Mouse (Mus musculus) kidney, postnatal 0 days (tissue): ENCODE data around the gene Calr3. TPM values are rescaled to one million over a fixed set of nuclear protein-coding genes. Genes with fewer than 3 reads are reported as not detected.
A peak's percentile ranks its signal among the peaks of the same experiment; 100 is the strongest.

Experiments used
- ATAC-seq: fragments of 200-750 bp; cut with Nextera tagmentation; replicated peaks from 2 replicates; pipeline ENCODE4 v1.8.0; 2017; ENCODE audit warnings: low read depth, moderate number of reproducible peaks, moderate TSS enrichment, moderate library complexity; ENCODE audit not compliant: low FRiP score
- DNase-seq: peaks from one replicate; pipeline ENCODE4 v3.0.0-alpha.2; 2016; ENCODE audit warnings: low spot score
- H3K27ac ChIP-seq: fragments of 300-500 bp; sonication (generic); 2 replicates; pipeline ENCODE4 v1.5.1; 2014; ENCODE audit warnings: mild to moderate bottlenecking
- H3K27me3 ChIP-seq: fragments of 300-500 bp; sonication (generic); 2 replicates; pipeline ENCODE4 v1.6.1; 2014; ENCODE audit warnings: low read length, mixed read lengths; ENCODE audit not compliant: insufficient read depth
- H3K36me3 ChIP-seq: fragments of 300-500 bp; sonication (generic); 2 replicates; pipeline ENCODE4 v1.6.1; 2014; ENCODE audit warnings: low read length, mixed read lengths; ENCODE audit not compliant: insufficient read depth
- H3K4me1 ChIP-seq: fragments of 300-500 bp; sonication (generic); replicated peaks from 2 replicates; pipeline ENCODE4 v1.6.1; 2014; ENCODE audit warnings: antibody characterized with exemption, low read length, mixed read lengths; ENCODE audit not compliant: insufficient read depth
- H3K4me2 ChIP-seq: fragments of 300-500 bp; sonication (generic); 2 replicates; pipeline ENCODE4 v1.6.1; 2014; ENCODE audit warnings: mild to moderate bottlenecking, low read length, moderate library complexity, mixed read lengths
- H3K4me3 ChIP-seq: fragments of 300-500 bp; sonication (generic); replicated peaks from 2 replicates; pipeline ENCODE4 v1.5.1; 2014; ENCODE audit warnings: low read depth, low read length
- H3K9ac ChIP-seq: fragments of 300-500 bp; sonication (generic); 2 replicates; pipeline ENCODE4 v1.6.1; 2014; ENCODE audit warnings: low read depth, low read length
- H3K9me3 ChIP-seq: fragments of 300-500 bp; sonication (generic); replicated peaks from 2 replicates; pipeline ENCODE4 v1.6.1; 2016; ENCODE audit warnings: low read length, inconsistent platforms, mixed read lengths
- CTCF ChIP-seq: IDR thresholded peaks from 2 replicates; pipeline ENCODE4 v1.5.1; 2016; ENCODE audit warnings: antibody characterized with exemption, low read depth, mild to moderate bottlenecking, moderate library complexity
- WGBS: fragments of 180-500 bp; shearing (Covaris S2); extraction: QIAGEN DNeasy Blood & Tissue Kit; methylation state at CpG from one replicate; pipeline ENCODE4 v1.1.7; 2014; 5-methylcytosine and 5-hydroxymethylcytosine counted together
- polyA plus RNA-seq: library from polyadenylated mRNA; unstranded; fragments of >200 nt; fragmentation: Nextera tagmentation; extraction: Ambion mirVana; gene quantifications from 2 replicates; pipeline ENCODE4 v1.2.1, GENCODE M21; 2015

The Calr3 gene
- polyA plus RNA-seq, 1 experiment from 2014 or later = 2.2 TPM

DNA sequence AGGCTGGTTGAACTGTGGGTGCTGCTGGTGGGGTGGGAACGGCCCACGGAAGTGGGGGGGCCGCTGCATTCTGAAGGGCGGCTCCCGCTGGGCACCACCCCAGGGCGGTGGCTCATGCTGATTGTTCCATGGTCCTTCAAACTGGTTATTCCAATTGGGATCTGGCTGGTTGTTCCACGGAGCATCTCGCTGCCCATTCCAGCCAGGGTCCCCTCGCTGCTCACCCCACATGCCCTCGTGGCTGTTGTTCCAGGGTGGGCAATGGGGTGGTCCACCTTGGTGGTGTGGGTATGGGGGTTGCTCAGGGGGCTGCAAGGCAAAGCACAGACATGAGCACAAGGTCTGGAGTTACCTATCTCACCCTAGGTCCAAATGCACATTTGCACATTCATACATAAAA lies 20.5 kb upstream of the Calr3 start:
- ATAC-seq = no peak
- Histone ChIP-seq H3K9ac (no peak overlapping the region), H3K4me2 (no peak overlapping the region), H3K9me3 (no peaks in the 10 kb centered on the region), H3K36me3 (peaks cover 96% of the 10 kb centered on the region), H3K4me1 (no peaks in the 10 kb centered on the region), H3K27me3 (no peaks in the 10 kb centered on the region), H3K4me3 (no peak overlapping the region), H3K27ac (no peak overlapping the region)
- TF ChIP-seq CTCF = no peak
- WGBS = 94% methylated on average over 10 of the region's 10 CpGs
- no peak for DNase-seq

DNA sequence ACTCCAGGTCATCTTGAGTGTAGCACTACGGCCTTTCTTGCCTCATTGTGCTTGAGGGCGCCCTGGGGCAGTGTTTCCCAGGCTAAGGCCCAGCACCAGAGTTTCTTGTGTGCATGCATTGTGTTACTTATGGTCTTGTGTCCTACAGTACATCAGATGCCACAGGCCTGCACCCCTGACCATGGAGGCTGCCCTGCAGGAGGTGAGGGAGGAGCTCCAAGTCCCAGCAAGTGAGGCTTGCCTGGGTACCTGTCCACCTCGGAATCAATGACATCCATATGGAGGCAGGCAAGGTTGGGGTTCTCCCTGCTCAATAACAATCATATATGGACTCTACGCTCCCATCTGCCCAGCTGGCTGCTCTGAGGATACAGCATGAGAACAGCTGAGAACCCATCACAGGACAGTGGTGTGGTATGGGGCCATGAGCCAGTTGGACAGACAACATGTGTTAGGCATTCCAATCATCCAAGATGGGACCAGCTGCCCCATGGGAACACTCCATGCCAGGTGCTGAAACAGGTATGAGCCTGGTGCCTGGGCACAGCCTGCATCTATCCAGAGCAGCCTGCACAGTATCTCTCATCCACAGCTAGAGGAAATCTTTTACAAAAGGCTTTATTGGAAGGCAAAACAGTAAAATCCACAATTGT lies 16.3 kb upstream of the Calr3 start:
- Histone ChIP-seq H3K9me3 (no peaks in the 10 kb centered on the region), H3K36me3 (peaks cover 54% of the 10 kb centered on the region), H3K4me3 (no peak overlapping the region), H3K4me1 (no peaks in the 10 kb centered on the region), H3K27ac (no peak overlapping the region), H3K27me3 (no peaks in the 10 kb centered on the region), H3K4me2 (no peak overlapping the region), H3K9ac (no peak overlapping the region)
- DNase-seq (no peak), ATAC-seq (peak; percentile 19; the same call in 1 of the 2 replicates)
- no peak for TF ChIP-seq CTCF
- 95% methylated on average over 4 of the region's 4 CpGs for WGBS

DNA sequence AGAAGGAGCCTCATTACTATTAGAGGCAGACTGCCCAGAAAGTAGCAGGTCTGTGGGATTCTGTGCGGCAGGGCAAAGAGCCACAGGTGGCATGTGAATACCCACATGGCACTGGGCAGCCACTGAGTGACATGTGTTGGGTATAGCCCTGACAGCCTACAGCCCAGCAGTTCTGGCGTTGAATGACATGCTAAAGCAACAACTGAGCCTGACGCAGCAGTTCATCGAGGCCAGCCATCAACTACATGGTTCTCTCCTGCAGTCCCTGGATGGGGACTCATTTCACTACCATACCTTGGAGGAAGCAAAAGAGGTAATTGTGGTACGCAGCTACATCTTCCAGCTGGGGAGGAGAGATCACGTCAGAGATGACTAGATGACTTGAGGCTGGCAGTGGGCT lies 14.8 kb upstream of the Calr3 start:
- Histone ChIP-seq H3K4me3 (no peak overlapping the region), H3K4me1 (no peaks in the 10 kb centered on the region), H3K9ac (no peak overlapping the region), H3K27ac (no peak overlapping the region), H3K27me3 (no peaks in the 10 kb centered on the region), H3K36me3 (peaks cover 47% of the 10 kb centered on the region), H3K9me3 (no peaks in the 10 kb centered on the region), H3K4me2 (no peak overlapping the region)
- no peak for ATAC-seq
- DNase-seq = no peak
- TF ChIP-seq CTCF = no peak
- WGBS = 89% methylated on average over 6 of the region's 6 CpGs

DNA sequence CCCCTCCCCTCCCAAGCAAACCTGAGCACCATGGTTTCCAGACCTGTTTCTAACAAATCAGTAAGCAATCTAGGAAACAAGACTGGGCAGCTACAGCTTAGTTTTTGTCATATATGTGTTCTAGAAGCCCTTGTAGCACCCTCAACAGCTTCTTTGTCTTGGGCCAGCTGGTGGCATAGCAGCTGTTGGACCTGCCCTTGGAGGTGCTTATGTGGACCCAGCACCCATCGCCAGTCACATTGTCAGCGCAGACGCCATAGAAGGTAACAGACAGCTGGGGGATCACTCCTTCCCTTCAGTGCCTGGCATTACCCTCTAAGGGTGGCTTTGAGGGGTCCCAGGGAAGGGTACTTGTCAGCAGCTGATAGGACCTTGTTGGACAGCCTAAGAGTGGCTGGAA lies 14.1 kb upstream of the Calr3 start:
- peaks cover 43% of the 10 kb centered on the region for H3K36me3 ChIP-seq
- no peak for TF ChIP-seq CTCF
- H3K27me3 ChIP-seq = no peaks in the 10 kb centered on the region
- H3K27ac ChIP-seq = no peak overlapping the region
- no peak overlapping the region for H3K4me2 ChIP-seq
- no peak overlapping the region for H3K9ac ChIP-seq
- H3K4me1 ChIP-seq = no peaks in the 10 kb centered on the region
- no peak overlapping the region for H3K4me3 ChIP-seq
- DNase-seq = no peak
- no peak for ATAC-seq
- WGBS = 88% methylated on average over 3 of the region's 3 CpGs
- no peaks in the 10 kb centered on the region for H3K9me3 ChIP-seq

DNA sequence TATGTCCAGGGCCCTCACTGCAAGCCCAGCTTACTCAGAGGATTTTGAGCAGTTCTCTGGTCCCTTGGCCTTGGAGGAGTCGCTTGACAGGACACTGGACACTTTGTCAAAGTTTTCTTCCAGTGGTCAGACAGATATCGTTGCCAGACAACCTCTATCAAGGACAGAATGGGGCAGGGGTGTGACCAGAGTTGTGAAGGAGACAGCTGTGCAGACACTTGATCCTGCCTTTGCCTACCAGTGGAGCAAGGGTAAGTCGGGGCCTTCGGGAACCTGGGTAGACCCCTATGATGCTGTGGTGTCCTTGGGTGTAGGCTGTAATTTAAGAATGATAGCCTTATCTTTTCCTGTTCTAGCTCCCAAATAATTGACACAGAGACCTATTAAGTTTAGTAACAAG lies 11.6 kb upstream of the Calr3 start:
- WGBS = 86% methylated on average over 4 of the region's 4 CpGs
- Histone ChIP-seq H3K9ac (no peak overlapping the region), H3K27me3 (no peaks in the 10 kb centered on the region), H3K4me1 (no peaks in the 10 kb centered on the region), H3K4me2 (no peak overlapping the region), H3K36me3 (peaks cover 21% of the 10 kb centered on the region), H3K9me3 (no peaks in the 10 kb centered on the region), H3K27ac (no peak overlapping the region), H3K4me3 (no peak overlapping the region)
- DNase-seq (no peak), ATAC-seq (no peak)
- no peak for TF ChIP-seq CTCF

DNA sequence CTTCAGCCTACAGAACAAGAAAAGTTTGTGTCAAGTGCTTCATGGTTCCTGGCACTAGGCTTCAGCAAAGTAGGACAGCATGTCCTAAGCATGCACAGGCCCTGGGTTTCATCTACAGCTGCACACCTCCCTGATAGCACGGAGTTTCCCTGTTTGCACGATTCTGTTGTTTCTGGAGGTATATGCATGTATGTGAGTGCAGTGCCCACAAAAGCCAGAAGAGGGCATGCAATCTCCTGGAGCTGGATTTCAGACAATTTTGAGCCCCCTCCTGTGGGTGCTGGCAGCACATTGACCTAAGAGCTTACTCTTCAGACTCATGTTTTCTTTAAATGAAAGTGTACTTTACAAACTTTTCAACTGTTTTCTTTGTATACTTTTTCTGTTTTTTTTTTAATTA lies 10.2 kb upstream of the Calr3 start:
- ATAC-seq = no peak

DNA sequence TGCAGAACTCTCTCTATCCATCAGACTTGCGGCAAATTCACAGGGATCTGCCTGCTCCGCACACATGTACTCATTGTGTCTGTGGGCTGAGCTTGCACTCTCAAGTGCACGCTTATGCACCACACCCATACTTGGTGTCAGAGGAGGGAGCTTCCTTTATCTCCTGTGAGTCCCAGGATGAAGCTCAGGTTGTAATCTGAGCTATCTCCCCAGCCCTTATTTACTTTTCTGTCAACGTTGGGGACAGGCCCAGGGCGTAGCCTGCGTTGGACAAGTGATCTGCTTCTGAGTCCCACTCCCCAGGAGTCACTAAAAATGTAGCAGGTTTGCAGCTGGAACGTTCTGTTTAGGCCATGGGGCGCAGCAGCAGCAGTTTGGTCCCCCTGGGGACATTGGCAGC lies 7.8 kb upstream of the Calr3 start:
- no peak for TF ChIP-seq CTCF
- no peaks in the 10 kb centered on the region for H3K4me1 ChIP-seq
- H3K4me2 ChIP-seq = no peak overlapping the region
- WGBS = 75% methylated on average over 8 of the region's 8 CpGs
- ATAC-seq (no peak), DNase-seq (no peak)
- H3K9ac ChIP-seq = no peak overlapping the region
- H3K4me3 ChIP-seq = no peak overlapping the region
- no peak overlapping the region for H3K27ac ChIP-seq
- no peaks in the 10 kb centered on the region for H3K27me3 ChIP-seq
- peaks cover 26% of the 10 kb centered on the region for H3K36me3 ChIP-seq
- H3K9me3 ChIP-seq = no peaks in the 10 kb centered on the region

More for the DNA sequence above, 10.2 kb upstream of the Calr3 start:
- WGBS = 94% methylated on average over 2 of the region's 2 CpGs
- no peak overlapping the region for H3K9ac ChIP-seq
- no peak for TF ChIP-seq CTCF
- H3K36me3 ChIP-seq = peaks cover 25% of the 10 kb centered on the region
- H3K9me3 ChIP-seq = no peaks in the 10 kb centered on the region
- no peaks in the 10 kb centered on the region for H3K27me3 ChIP-seq
- H3K27ac ChIP-seq = no peak overlapping the region
- H3K4me2 ChIP-seq = no peak overlapping the region
- no peak overlapping the region for H3K4me3 ChIP-seq
- DNase-seq = no peak
- H3K4me1 ChIP-seq = no peaks in the 10 kb centered on the region
